Comparison of ENCODE assay signal across 9 mouse cellular contexts in the genomic region with DNA sequence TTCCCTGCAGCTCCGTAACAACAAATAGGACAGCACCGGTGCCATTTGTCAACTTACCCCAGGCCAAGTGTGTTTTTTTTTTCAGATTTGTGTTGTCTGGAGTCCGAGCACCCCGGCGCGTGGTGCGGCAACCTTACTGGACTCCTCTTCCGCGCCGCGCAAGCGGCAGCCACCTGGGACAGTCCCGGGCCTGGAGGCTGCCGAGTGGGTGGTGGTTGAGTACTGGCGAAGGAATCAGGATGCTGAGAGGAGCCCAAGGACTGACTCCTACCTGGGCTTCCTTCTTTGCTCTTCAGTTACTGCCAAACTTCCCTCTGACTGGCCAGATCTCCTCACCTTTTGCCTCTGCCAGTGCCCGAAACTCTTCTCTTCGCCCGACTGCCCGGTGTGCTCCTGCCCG. TPM values are rescaled to one million over a fixed set of nuclear protein-coding genes. Genes with fewer than 3 reads are reported as not detected.
DNase-seq lines count a peak whose midpoint lies in the region; ATAC-seq lines count a peak whose summit lies in the region.
"Had no signal": no experiment of that assay in that cellular context is flagged by ENCODE, and none has a peak within 500 bp of the region (broad histone marks: within the 10 kb centered on the region; RNA-seq: fewer than 3 reads in every experiment).

No protein-coding gene starts in this region.

- ATAC-seq in lung, embryonic 15.5 days (ENCODE audit: borderline replicate concordance, extremely low read depth, low FRiP score, low TSS enrichment), result no peak
- ATAC-seq in intestine, embryonic 15.5 days, result no peak
- no peak for ATAC-seq in neural tube, embryonic 14.5 days (ENCODE audit: low read depth)

- H3K9ac ChIP-seq in lung, embryonic 15.5 days, result no peak overlapping the region
- no peak overlapping the region for H3K9ac ChIP-seq in intestine, embryonic 15.5 days
- no peak overlapping the region; the same call in 1 of the 2 replicates for H3K9ac ChIP-seq in neural tube, embryonic 14.5 days (replicated peaks; ENCODE audit: low read depth, low read length)

- no peaks in the 10 kb centered on the region for H3K4me1 ChIP-seq in lung, embryonic 15.5 days
- no peaks in the 10 kb centered on the region for H3K4me1 ChIP-seq in intestine, embryonic 15.5 days (replicated peaks)
- H3K4me1 ChIP-seq in neural tube, embryonic 14.5 days (ENCODE audit: control insufficient read depth, insufficient read depth, low read length), result no peaks in the 10 kb centered on the region

- peaks cover 32% of the 10 kb centered on the region; the same call in 1 of the 2 replicates for H3K27me3 ChIP-seq in lung, embryonic 15.5 days
- H3K27me3 ChIP-seq in intestine, embryonic 15.5 days (replicated peaks), result peaks cover 7% of the 10 kb centered on the region; the same call in 1 of the 2 replicates
- H3K27me3 ChIP-seq in neural tube, embryonic 14.5 days (ENCODE audit: control insufficient read depth, insufficient read depth, low read length), result no peaks in the 10 kb centered on the region

- H3K4me3 ChIP-seq in lung, embryonic 15.5 days, result peak overlapping the region; percentile 42; the same call in 1 of the 2 replicates
- H3K4me3 ChIP-seq in intestine, embryonic 15.5 days (replicated peaks), result peak overlapping the region; percentile 38
- peak overlapping the region; percentile 38 for H3K4me3 ChIP-seq in neural tube, embryonic 14.5 days (ENCODE audit: low read depth, low read length)

- no peaks in the 10 kb centered on the region for H3K36me3 ChIP-seq in lung, embryonic 15.5 days
- H3K36me3 ChIP-seq in intestine, embryonic 15.5 days, result no peaks in the 10 kb centered on the region
- H3K36me3 ChIP-seq in neural tube, embryonic 14.5 days (ENCODE audit: control insufficient read depth, insufficient read depth, low read length), result no peaks in the 10 kb centered on the region

- no peaks in the 10 kb centered on the region for H3K9me3 ChIP-seq in lung, embryonic 15.5 days
- no peaks in the 10 kb centered on the region for H3K9me3 ChIP-seq in intestine, embryonic 15.5 days
- no peaks in the 10 kb centered on the region for H3K9me3 ChIP-seq in neural tube, embryonic 14.5 days (ENCODE audit: control insufficient read depth, low read length)

- 12% methylated on average over 20 of the region's 20 CpGs for WGBS in lung, embryonic 15.5 days
- 28% methylated on average over 20 of the region's 20 CpGs for WGBS in intestine, embryonic 15.5 days
- 18% methylated on average over 17 of the region's 20 CpGs for WGBS in neural tube, embryonic 14.5 days

- DNase-seq in cerebellum, postnatal 14 days, result peak; percentile 3 to 7
- no peak for DNase-seq in cerebellum, postnatal 4 days (ENCODE audit: low spot score in 2 of 2)
- no peak for DNase-seq in lung, postnatal 25 days (ENCODE audit: low spot score)
- DNase-seq in ovary, postnatal 36 days (ENCODE audit: low spot score), result no peak
- no peak for DNase-seq in thymus, postnatal 0 days (ENCODE audit: low spot score)

- peak overlapping the region; percentile 79 for H3K4me2 ChIP-seq in lung, embryonic 15.5 days
- peak overlapping the region; percentile 68 for H3K4me2 ChIP-seq in intestine, embryonic 15.5 days (replicated peaks)
- peak overlapping the region; percentile 52 for H3K4me2 ChIP-seq in neural tube, embryonic 14.5 days (ENCODE audit: low read depth, low read length)

- no peak overlapping the region for H3K27ac ChIP-seq in lung, embryonic 15.5 days
- H3K27ac ChIP-seq in intestine, embryonic 15.5 days, result no peak overlapping the region
- no peak overlapping the region for H3K27ac ChIP-seq in neural tube, embryonic 14.5 days (ENCODE audit: low read depth, low read length)

RNA-seq across cellular contexts. Expression of a gene that starts 0.2 kb away (rescaled TPM):
- 0.04 TPM in 1 of 2 replicates, not detected in the other for polyA plus RNA-seq in lung, embryonic 15.5 days (2015; fragmentation: Nextera tagmentation; extraction: Ambion mirVana)
- 0.29 and 0.34 TPM in 2 replicates for polyA plus RNA-seq in intestine, embryonic 15.5 days (2015; fragmentation: Nextera tagmentation; extraction: Ambion mirVana)
- 4.3 and 5.9 TPM in 2 replicates for polyA plus RNA-seq in neural tube, embryonic 14.5 days (2014; fragmentation: Nextera tagmentation; extraction: Ambion mirVana)
- not detected in 2 replicates for polyA plus RNA-seq in thymus, postnatal 0 days (2015; fragmentation: Nextera tagmentation; extraction: Ambion mirVana)
- polyA plus RNA-seq: large intestine, adult 2 months had no signal

RNA-seq across cellular contexts. Expression of a gene that starts 1.0 kb away (rescaled TPM):
- 0.10 and 0.18 TPM in 2 replicates for polyA plus RNA-seq in lung, embryonic 15.5 days (2015; fragmentation: Nextera tagmentation; extraction: Ambion mirVana)
- 0.37 and 0.60 TPM in 2 replicates for polyA plus RNA-seq in intestine, embryonic 15.5 days (2015; fragmentation: Nextera tagmentation; extraction: Ambion mirVana)
- polyA plus RNA-seq in neural tube, embryonic 14.5 days (2014; fragmentation: Nextera tagmentation; extraction: Ambion mirVana), result 1.1 and 2.2 TPM in 2 replicates
- polyA plus RNA-seq in thymus, postnatal 0 days (2015; fragmentation: Nextera tagmentation; extraction: Ambion mirVana), result not detected in 2 replicates
- polyA plus RNA-seq: large intestine, adult 2 months had no signal

Comparison
In these comparisons a context has a peak if more than half of its experiments do, and no peak if none do; other contexts are left out.
1. DNase-seq: peak in cerebellum, postnatal 14 days (2 of 2); none in cerebellum, postnatal 4 days (0 of 2), lung, postnatal 25 days (single experiment), ovary, postnatal 36 days (single experiment) and thymus, postnatal 0 days (single experiment).
2. Peak in every context shown above with its lines, with median percentiles within 50 percentile points of each other: H3K4me2 ChIP-seq and H3K4me3 ChIP-seq.